Mouse (Mus musculus) bone marrow macrophage, adult 2 months (primary cell): ENCODE measurements at regions not wholly inside any gene's neighbourhood (a gene's known extent, or its start where the extent isn't known, plus 50 kb on each side); places are given as distances from the start of the nearest gene placed in this dataset.

Source experiments
- H3K27ac ChIP-seq: 2 replicates; pipeline ENCODE4 v1.5.1; 2012; ENCODE audit warnings: low read depth, low read length; ENCODE audit not compliant: insufficient read depth
- H3K4me1 ChIP-seq: 2 replicates; pipeline ENCODE4 v1.6.1; 2012; ENCODE audit warnings: low read length; ENCODE audit not compliant: control insufficient read depth, insufficient read depth
- H3K4me3 ChIP-seq: 2 replicates; pipeline ENCODE4 v1.5.1; 2012; ENCODE audit warnings: mild to moderate bottlenecking, low read length, moderate library complexity; ENCODE audit not compliant: insufficient read depth
- CTCF ChIP-seq: IDR thresholded peaks from 2 replicates; pipeline ENCODE4 v1.5.1; 2012; ENCODE audit warnings: low read depth, mild to moderate bottlenecking, low read length, moderate library complexity
- POLR2A ChIP-seq: IDR thresholded peaks from 2 replicates; pipeline ENCODE4 v1.6.1; 2012; ENCODE audit warnings: mild to moderate bottlenecking, low read depth, low read length, borderline replicate concordance

DNA sequence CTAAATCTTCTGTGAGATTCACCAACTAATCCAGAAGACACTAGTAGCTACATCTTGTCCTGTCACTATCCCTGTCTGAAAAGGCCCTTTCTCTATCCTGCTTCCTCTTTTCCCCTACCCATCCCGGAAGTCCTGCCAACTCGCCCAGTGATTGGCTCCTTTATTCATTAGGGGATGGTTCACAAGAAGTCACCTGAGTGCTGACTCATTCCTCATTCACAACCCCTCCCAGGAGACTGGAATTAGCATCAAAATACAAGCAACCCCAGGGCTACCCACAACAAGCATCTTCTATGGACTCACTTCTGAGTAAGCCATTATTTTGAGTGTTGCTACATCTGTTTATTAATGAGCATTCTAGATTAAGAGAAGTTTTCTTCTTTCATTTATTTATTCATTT, 231.2 kb upstream of the Tars start:
- Histone ChIP-seq H3K4me3 (no peak overlapping the region), H3K27ac (no peak overlapping the region), H3K4me1 (no peaks in the 10 kb centered on the region)
- no peak for TF ChIP-seq CTCF
- no peak for TF ChIP-seq POLR2A

DNA sequence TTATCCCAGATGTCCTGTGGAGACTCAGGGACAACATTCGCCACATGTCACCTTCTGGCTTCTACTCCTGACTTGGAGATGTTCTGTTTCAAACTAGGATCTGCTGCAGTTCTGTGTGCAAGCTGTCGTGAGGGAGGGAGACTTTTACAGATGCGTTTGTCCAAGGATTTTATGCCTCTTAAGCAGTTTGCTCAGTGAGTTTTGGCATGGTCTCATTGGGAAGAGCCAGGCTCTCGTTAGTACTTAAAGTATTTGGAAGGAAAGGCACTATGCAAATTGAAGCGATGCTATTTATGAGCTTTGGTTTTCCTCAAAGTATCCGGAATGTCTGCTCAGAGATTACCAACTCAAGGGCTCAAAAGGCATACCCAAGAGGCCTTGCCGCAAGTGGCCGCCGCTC, 227.0 kb upstream of the Tars start:
- H3K4me3 ChIP-seq = no peak overlapping the region
- no peak for TF ChIP-seq CTCF
- no peak for TF ChIP-seq POLR2A
- no peak overlapping the region for H3K27ac ChIP-seq
- no peaks in the 10 kb centered on the region for H3K4me1 ChIP-seq

DNA sequence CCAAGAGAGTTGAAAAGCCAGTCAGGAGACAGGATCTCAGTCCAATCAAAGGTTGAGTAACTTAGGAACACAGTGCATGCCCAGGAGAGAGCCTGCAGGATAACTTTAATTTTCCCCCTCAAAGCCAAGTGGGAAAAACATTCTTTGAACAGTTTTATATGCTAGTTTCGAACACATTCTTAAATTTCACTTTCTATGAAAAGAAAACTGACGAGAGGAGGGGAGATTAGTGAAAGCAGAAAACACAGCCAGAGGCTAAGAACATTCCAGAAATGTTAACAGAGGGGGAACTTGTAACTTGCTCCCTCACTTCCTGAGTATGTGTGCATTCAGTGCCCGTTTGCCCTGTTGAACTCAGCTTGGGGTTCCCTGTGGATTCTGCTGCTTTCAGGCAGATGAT, 213.0 kb upstream of the Tars start:
- Histone ChIP-seq H3K27ac (no peak overlapping the region), H3K4me1 (no peaks in the 10 kb centered on the region), H3K4me3 (no peak overlapping the region)
- TF ChIP-seq CTCF (no peak), POLR2A (no peak)

DNA sequence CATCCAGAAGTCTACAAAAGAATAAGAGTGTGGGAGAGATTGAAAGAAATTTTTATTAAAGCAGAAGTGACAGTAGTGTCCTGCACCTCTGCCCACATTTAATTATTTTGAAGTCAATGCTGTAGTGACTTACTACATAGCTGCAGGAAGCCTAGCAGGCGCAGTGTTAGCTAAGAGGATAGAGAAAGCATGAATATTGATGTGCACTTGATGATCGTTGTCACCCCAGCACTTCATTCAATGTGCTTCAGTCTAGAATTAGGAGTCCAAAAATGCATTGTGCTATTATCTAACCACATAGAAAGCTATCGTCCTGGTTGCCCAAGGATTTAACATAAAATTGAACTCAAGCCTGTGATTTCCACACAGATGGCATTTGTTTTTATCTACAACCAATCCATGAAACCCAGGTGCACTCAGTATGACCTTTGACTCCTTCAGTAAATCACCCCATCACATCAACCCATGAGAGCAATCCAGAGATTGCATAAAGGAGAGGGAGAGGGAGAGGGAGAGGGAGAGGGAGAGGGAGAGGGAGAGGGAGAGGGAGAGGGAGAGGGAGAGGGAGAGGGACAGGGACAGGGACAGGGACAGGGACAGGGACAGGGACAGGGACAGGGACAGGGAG, 210.7 kb upstream of the Tars start:
- Histone ChIP-seq H3K4me1 (no peaks in the 10 kb centered on the region), H3K27ac (no peak overlapping the region), H3K4me3 (no peak overlapping the region)
- TF ChIP-seq CTCF (no peak), POLR2A (no peak)

DNA sequence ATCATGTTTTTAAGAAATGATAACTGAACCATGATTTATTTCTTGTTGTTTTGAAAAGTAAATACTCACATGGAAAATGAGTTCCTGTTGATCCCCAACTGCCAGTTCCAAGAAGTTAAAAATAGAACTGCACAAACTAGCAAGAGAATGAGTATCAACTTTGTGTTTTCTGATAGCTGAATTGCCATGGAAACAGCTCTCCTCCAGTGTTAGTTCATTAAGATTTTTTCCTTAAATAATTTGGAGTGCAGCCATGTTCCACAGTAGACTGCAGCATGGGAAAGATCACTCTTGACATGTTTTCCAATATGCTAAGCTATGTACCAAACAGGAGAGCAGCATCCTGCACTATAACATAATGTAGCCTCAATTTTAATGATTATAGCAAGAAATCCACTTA, 208.0 kb upstream of the Tars start:
- TF ChIP-seq CTCF (no peak), POLR2A (no peak)
- H3K27ac ChIP-seq = no peak overlapping the region
- no peak overlapping the region for H3K4me3 ChIP-seq
- H3K4me1 ChIP-seq = no peaks in the 10 kb centered on the region

DNA sequence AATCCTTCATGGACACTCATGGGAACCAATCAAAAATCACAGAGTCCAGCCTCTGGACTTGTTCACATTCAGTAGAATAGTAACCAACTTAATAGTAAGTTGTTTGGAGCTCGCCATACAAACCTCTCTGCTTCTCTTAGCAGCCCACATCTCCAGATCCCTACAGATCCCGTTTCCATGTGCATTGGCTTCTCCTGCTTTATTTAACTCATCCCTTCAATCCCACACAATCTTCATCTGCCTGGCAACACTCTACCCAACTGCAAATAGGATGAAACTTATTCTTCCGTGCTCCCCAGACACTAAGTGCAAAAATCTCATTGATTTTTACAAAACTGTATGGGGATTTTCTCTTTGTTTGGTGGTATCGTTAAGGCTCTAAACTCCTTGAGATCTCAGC, 206.2 kb upstream of the Tars start:
- H3K4me1 ChIP-seq = no peaks in the 10 kb centered on the region
- H3K27ac ChIP-seq = no peak overlapping the region
- H3K4me3 ChIP-seq = no peak overlapping the region
- no peak for TF ChIP-seq CTCF
- no peak for TF ChIP-seq POLR2A

DNA sequence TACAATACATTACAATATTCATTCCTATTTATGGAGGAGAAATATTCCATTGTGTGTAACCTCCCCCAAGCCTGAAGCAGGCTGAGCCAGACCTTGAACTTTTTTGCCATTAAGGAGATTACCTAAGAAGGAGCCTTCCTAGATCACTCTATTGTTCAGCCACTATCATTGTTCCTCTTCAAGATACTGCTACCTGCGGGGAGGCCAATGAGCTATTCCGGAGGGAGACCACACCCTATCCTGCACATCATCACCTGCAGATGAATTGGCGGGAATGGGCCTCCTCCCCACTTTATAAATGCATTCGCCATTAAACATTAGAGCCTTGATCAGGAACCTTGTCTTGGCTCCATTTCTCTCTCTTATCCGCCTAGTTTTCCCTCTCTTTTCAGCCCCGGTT, 197.6 kb upstream of the Tars start:
- H3K27ac ChIP-seq = no peak overlapping the region
- H3K4me3 ChIP-seq = no peak overlapping the region
- no peaks in the 10 kb centered on the region for H3K4me1 ChIP-seq
- TF ChIP-seq POLR2A (no peak), CTCF (no peak)

DNA sequence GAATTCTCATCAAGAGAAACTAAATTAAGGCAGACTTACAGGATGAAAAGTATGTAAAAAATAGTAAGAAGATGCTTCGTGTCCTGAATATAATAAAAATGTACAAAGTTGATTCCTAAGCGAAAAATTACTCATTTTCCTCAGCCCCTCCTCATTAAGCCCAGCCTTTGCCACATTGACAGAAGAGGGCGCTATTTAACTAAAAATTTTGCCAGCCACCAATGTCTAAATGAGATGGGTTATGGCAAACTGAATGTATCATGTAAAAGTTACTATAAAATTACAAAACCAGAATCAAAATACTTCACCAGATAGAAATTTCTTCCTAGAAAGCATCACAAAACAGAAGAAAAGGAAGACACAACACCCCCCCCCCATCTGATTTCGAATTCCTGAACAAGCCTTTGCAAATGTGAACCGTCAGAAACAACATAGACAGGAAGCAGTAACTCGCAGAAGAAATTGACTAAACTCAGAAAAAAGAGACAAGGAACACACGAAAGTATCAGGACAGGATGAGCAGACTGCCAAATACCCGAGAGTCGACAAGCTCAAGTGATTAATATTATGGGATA, 191.2 kb upstream of the Tars start:
- Histone ChIP-seq H3K27ac (no peak overlapping the region), H3K4me1 (no peaks in the 10 kb centered on the region), H3K4me3 (no peak overlapping the region)
- TF ChIP-seq CTCF = no peak

DNA sequence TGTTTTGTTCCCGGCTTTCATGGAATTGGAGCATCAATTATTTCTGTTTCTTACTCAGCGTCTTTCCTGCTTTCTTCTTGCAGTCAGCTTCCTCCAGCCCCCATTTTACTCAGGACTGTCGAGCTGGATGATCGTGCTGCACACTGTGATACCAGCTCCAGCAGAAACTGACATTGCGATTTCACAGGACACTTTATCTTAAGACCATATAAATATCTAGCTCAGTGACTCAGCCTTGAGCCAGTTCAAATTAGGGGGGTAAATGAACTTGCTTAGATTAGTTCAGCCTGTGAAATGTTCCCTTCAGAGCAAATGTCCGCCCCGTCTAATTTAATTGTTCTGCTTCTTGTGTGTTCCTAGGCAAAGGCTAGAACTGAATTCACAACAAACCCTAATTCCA, 190.3 kb upstream of the Tars start:
- no peak overlapping the region for H3K27ac ChIP-seq
- H3K4me1 ChIP-seq = no peaks in the 10 kb centered on the region
- no peak overlapping the region for H3K4me3 ChIP-seq
- TF ChIP-seq CTCF = no peak
- TF ChIP-seq POLR2A = no peak

DNA sequence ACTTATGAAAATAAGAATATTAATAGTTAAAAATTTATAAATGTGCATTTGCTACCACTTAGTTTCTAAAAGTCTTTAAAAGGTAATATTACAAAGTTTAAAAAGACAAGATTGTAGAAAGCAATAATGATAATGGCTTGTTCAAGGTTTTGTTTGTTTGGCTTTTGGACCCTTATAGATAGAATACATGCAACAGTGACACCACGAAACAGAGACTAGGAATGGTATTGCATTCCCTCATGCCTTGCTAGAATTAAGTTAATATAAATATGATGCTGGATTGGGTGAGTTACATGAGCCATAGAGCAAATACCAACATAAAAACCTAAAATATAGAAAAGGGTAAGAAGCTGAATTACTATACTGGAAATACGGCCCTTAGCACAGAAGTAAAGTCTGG, 186.9 kb upstream of the Tars start:
- Histone ChIP-seq H3K4me3 (no peak overlapping the region), H3K4me1 (no peaks in the 10 kb centered on the region), H3K27ac (no peak overlapping the region)
- no peak for TF ChIP-seq CTCF
- no peak for TF ChIP-seq POLR2A

DNA sequence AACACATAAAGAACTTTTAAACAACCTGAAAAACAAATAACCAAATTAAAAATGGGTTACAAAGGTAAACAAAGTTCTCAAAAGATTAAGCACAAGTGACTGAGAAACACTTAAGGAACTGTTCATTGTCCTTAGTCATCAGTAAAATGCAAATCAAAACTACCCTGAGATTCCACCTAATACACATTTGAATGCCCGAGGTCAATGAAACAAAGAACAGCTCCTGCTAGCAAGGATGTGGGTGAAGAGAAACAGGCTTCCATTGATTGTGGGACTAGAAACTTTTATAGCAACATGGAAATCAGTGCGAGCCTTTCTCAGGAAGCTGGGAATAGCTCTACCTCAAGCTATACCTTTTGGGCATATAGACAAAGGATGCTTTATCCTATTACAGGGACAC, 184.7 kb upstream of the Tars start:
- Histone ChIP-seq H3K27ac (no peak overlapping the region), H3K4me3 (no peak overlapping the region), H3K4me1 (no peaks in the 10 kb centered on the region)
- no peak for TF ChIP-seq POLR2A
